ENCODE assay signal across 23 mouse cellular contexts in the genomic region with DNA sequence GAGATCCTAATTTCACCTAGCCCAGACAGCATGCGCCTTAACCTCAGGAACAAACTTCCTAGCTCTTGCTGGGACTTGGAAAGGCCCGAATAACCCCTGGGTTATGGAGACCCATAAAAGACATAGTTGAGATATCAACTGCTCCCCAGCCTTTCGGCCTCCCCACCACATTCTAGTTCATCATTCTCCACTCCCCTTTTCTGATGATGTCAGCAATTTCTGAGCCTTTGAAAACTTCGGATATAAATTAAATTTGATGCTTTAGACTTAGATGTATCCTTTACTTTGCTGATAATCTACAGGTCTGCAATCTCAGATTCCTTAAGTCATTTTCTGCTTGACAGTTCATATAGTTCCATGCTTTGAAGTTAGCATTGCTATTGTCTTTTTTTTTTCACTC.
A peak's percentile ranks its signal among the peaks of the same experiment; 100 is the strongest.
DNase-seq lines count a peak whose midpoint lies in the region; ATAC-seq and TF ChIP-seq lines count a peak whose summit lies in the region.
"Had no signal": no experiment of that assay in that cellular context is flagged by ENCODE, and none has a peak within 500 bp of the region (broad histone marks: within the 10 kb centered on the region; RNA-seq: fewer than 3 reads in every experiment).

No protein-coding gene starts in this region.

- H3K4me2 ChIP-seq in CH12.LX (ENCODE audit: insufficient read depth, low read depth, poor library complexity, severe bottlenecking) = no peak overlapping the region
- H3K4me2 ChIP-seq in hindbrain, embryonic 12.5 days (replicated peaks) = no peak overlapping the region

- no peak for TF ChIP-seq CTCF in CH12.LX (conservative IDR thresholded peaks at IDR 0.05 in 1 of 2, IDR thresholded peaks at IDR 0.05 in 1 of 2; ENCODE audit: low read depth in 2 of 2, low read length in 2 of 2)
- no peak for TF ChIP-seq CTCF in MEL (IDR thresholded peaks at IDR 0.05 in 2 of 3, conservative IDR thresholded peaks at IDR 0.05 in 1 of 3; ENCODE audit: control insufficient read depth in 1 of 3, insufficient read depth in 1 of 3, low read depth in 2 of 3, low read length in 3 of 3, poor library complexity in 1 of 3, severe bottlenecking in 1 of 3)

- 90% methylated on average over 4 of the region's 4 CpGs for WGBS in hindbrain, embryonic 12.5 days

- H3K27me3 ChIP-seq in CH12.LX (replicated peaks) (no peaks in the 10 kb centered on the region), MEL (ENCODE audit: control insufficient read depth in 1 of 2, insufficient read depth in 2 of 2, low read length in 2 of 2) (no peaks in the 10 kb centered on the region)
- no peaks in the 10 kb centered on the region for H3K27me3 ChIP-seq in hindbrain, embryonic 12.5 days
- H3K27me3 ChIP-seq: Patski had no signal

- in situ Hi-C loops in CH12.LX (cut with MboI; ENCODE audit: low pct_ligation_motif_present, low pct_unique_long_range_greater_than_20kb, low sequenced_read_pairs) (no loop called here), ES-E14 (cut with MboI; ENCODE audit: low sequenced_read_pairs in 2 of 2, unreplicated experiment in 2 of 2) (no loop called here)

- no peak overlapping the region for H3K4me3 ChIP-seq in CH12.LX (replicated peaks in 1 of 3; ENCODE audit: low read depth in 2 of 3, low read length in 2 of 3, poor library complexity in 1 of 3)
- no peak overlapping the region for H3K4me3 ChIP-seq in ES-E14 (ENCODE audit: insufficient read depth in 1 of 2, low read depth in 1 of 2, low read length in 2 of 2, poor library complexity in 1 of 2, severe bottlenecking in 1 of 2)
- no peak overlapping the region for H3K4me3 ChIP-seq in MEL (ENCODE audit: control insufficient read depth in 1 of 2, insufficient read depth in 1 of 2, low read depth in 2 of 2, low read length in 2 of 2)
- H3K4me3 ChIP-seq in hindbrain, embryonic 12.5 days = no peak overlapping the region

- H3K79me2 ChIP-seq in CH12.LX (replicated peaks; ENCODE audit: control insufficient read depth, extremely low read depth, insufficient read depth, poor library complexity, severe bottlenecking) (no peaks in the 10 kb centered on the region), MEL (ENCODE audit: control insufficient read depth, insufficient read depth, low read length, poor library complexity) (no peaks in the 10 kb centered on the region)

- TF ChIP-seq EP300 in CH12.LX (IDR thresholded peaks at IDR 0.05; ENCODE audit: low read length) (no peak), MEL (IDR thresholded peaks at IDR 0.05; ENCODE audit: low read depth in 1 of 2, low read length in 2 of 2) (no peak)

- H3K9me3 ChIP-seq in CH12.LX (replicated peaks; ENCODE audit: low read length) (peaks cover 3% of the 10 kb centered on the region), ES-E14 (ENCODE audit: control insufficient read depth, insufficient read depth, low read depth, low read length) (no peaks in the 10 kb centered on the region), MEL (replicated peaks; ENCODE audit: insufficient read depth, low read length) (no peaks in the 10 kb centered on the region)
- no peaks in the 10 kb centered on the region for H3K9me3 ChIP-seq in hindbrain, embryonic 12.5 days (replicated peaks)
- H3K9me3 ChIP-seq: G1E had no signal

- no peak overlapping the region for H3K27ac ChIP-seq in CH12.LX (ENCODE audit: insufficient read depth, low read depth)
- H3K27ac ChIP-seq in ES-E14 (ENCODE audit: insufficient read depth, low read depth, low read length, poor library complexity, severe bottlenecking) = no peak overlapping the region
- H3K27ac ChIP-seq in MEL (ENCODE audit: control insufficient read depth, low read depth, low read length) = no peak overlapping the region
- no peak overlapping the region for H3K27ac ChIP-seq in hindbrain, embryonic 12.5 days

- ATAC-seq in hindbrain, embryonic 12.5 days (ENCODE audit: low FRiP score) = no peak
- ATAC-seq: activated CD4-positive, CD25-positive, alpha-beta regulatory T cell, adult 4 months; CD4-positive, CD25-positive, alpha-beta regulatory T cell, adult 4 months; Patski had no signal

- H3K36me3 ChIP-seq in CH12.LX (replicated peaks in 1 of 2; ENCODE audit: control insufficient read depth in 1 of 2, insufficient read depth in 1 of 2, low read length in 1 of 2) = no peaks in the 10 kb centered on the region
- no peaks in the 10 kb centered on the region for H3K36me3 ChIP-seq in ES-E14 (ENCODE audit: control insufficient read depth, insufficient read depth, low read length, poor library complexity, severe bottlenecking)
- H3K36me3 ChIP-seq in MEL (ENCODE audit: control insufficient read depth in 1 of 2, insufficient read depth in 2 of 2, low read length in 2 of 2) = no peaks in the 10 kb centered on the region
- no peaks in the 10 kb centered on the region for H3K36me3 ChIP-seq in hindbrain, embryonic 12.5 days
- H3K36me3 ChIP-seq: G1E had no signal

- peaks cover 4 to 8% of the 10 kb centered on the region in 2 experiments; a peak in 2 of 4 replicates for H3K4me1 ChIP-seq in CH12.LX (ENCODE audit: control insufficient read depth in 1 of 2, insufficient read depth in 2 of 2)
- no peaks in the 10 kb centered on the region for H3K4me1 ChIP-seq in ES-E14 (ENCODE audit: control insufficient read depth in 2 of 2, insufficient read depth in 2 of 2, low read length in 2 of 2, poor library complexity in 1 of 2)
- H3K4me1 ChIP-seq in MEL (ENCODE audit: control insufficient read depth in 1 of 2, insufficient read depth in 2 of 2, low read length in 2 of 2) = no peaks in the 10 kb centered on the region
- H3K4me1 ChIP-seq in hindbrain, embryonic 12.5 days = no peaks in the 10 kb centered on the region

- H3K9ac ChIP-seq in CH12.LX (ENCODE audit: insufficient read depth, low read depth) = no peak overlapping the region
- no peak overlapping the region for H3K9ac ChIP-seq in ES-E14 (ENCODE audit: insufficient read depth, low read depth, low read length, poor library complexity, severe bottlenecking)
- H3K9ac ChIP-seq in MEL (ENCODE audit: control insufficient read depth, low read depth, low read length, poor library complexity, severe bottlenecking) = no peak overlapping the region
- H3K9ac ChIP-seq in hindbrain, embryonic 12.5 days = no peak overlapping the region

- no peak for DNase-seq in CH12.LX (ENCODE audit: extremely low read depth)
- no peak for DNase-seq in ES-E14 (ENCODE audit: low read depth, low spot score)
- no peak for DNase-seq in MEL (ENCODE audit: low read depth, low spot score)
- no peak for DNase-seq in kidney, adult 11 months
- no peak for DNase-seq in thymus, adult 18-20 months
- DNase-seq: adrenal gland, adult 2 months; adrenal gland, adult 8-10 months; adrenal gland, postnatal 10 days; adrenal gland, postnatal 14 days; adrenal gland, postnatal 25 days; adrenal gland, postnatal 36 days; B cell, adult 2 months; cerebellum, adult 11 months; cerebellum, adult 11-12 months; cerebellum, adult 18-20 months; cerebellum, adult 2 months; cerebellum, adult 8-10 months; cerebellum, adult 9-10 months had no signal

- TF ChIP-seq POLR2A in CH12.LX (IDR thresholded peaks at IDR 0.05; ENCODE audit: low read depth, low read length) = no peak
- TF ChIP-seq POLR2A in MEL (IDR thresholded peaks at IDR 0.05; ENCODE audit: control insufficient read depth in 1 of 2, insufficient read depth in 1 of 2, low read depth in 1 of 2, low read length in 2 of 2, poor library complexity in 1 of 2) = no peak

- dilution Hi-C loops in CH12.LX (cut with MboI; ENCODE audit: extremely low pct_ligation_motif_present, extremely low pct_unique_long_range_greater_than_20kb, low sequenced_read_pairs) = no loop called here

- no peak for TF ChIP-seq RAD21 in CH12.LX (IDR thresholded peaks at IDR 0.05; ENCODE audit: low read depth, low read length)
- no peak for TF ChIP-seq RAD21 in MEL (IDR thresholded peaks at IDR 0.05; ENCODE audit: low read depth, low read length)

TF ChIP-seq in CH12.LX, 34 proteins besides CTCF, POLR2A, EP300 and RAD21:
- TF ChIP-seq MAFK (IDR thresholded peaks at IDR 0.05; ENCODE audit: insufficient replicate concordance, low read length) = peak; percentile 91
- no peak for TF ChIP-seq BHLHE40 (IDR thresholded peaks at IDR 0.05; ENCODE audit: low read depth, low read length)
TF ChIP-seq in CH12.LX: peak in this region for 1.

TF ChIP-seq in ES-E14, 5 proteins besides CTCF, POLR2A, EP300 and RAD21:
- peak; percentile 83 for TF ChIP-seq MAFK (IDR thresholded peaks at IDR 0.05; ENCODE audit: insufficient read depth, low read depth, low read length)
- no peak for TF ChIP-seq HCFC1 (IDR thresholded peaks at IDR 0.05; ENCODE audit: borderline replicate concordance, insufficient read depth, low read length)
- TF ChIP-seq ZC3H11A (IDR thresholded peaks at IDR 0.05; ENCODE audit: borderline replicate concordance, low read depth, low read length) = no peak

TF ChIP-seq in MEL, 35 proteins besides CTCF, POLR2A, EP300 and RAD21:
- no peak for TF ChIP-seq POLR2AphosphoS2 (IDR thresholded peaks at IDR 0.05; ENCODE audit: low read length)
- TF ChIP-seq MYC (IDR thresholded peaks at IDR 0.05; ENCODE audit: low read depth, low read length) = no peak
- no peak for TF ChIP-seq MEF2A (IDR thresholded peaks at IDR 0.05; ENCODE audit: extremely low read depth, insufficient replicate concordance, low read depth, low read length, poor library complexity, severe bottlenecking)
- TF ChIP-seq MAFK (IDR thresholded peaks at IDR 0.05; ENCODE audit: borderline replicate concordance, low read depth, low read length) = peak; percentile 62; the same call in 1 of the 2 replicates
